Mouse (Mus musculus) bone marrow macrophage, adult 2 months (primary cell): ENCODE measurements at regions not wholly inside any gene's neighbourhood (a gene's known extent, or its start where the extent isn't known, plus 50 kb on each side); places are given as distances from the start of the nearest gene placed in this dataset.

Source experiments
- CTCF ChIP-seq: IDR thresholded peaks from 2 replicates; pipeline ENCODE4 v1.5.1; 2012; ENCODE audit warnings: low read depth, mild to moderate bottlenecking, low read length, moderate library complexity
- POLR2A ChIP-seq: IDR thresholded peaks from 2 replicates; pipeline ENCODE4 v1.6.1; 2012; ENCODE audit warnings: mild to moderate bottlenecking, low read depth, low read length, borderline replicate concordance

DNA sequence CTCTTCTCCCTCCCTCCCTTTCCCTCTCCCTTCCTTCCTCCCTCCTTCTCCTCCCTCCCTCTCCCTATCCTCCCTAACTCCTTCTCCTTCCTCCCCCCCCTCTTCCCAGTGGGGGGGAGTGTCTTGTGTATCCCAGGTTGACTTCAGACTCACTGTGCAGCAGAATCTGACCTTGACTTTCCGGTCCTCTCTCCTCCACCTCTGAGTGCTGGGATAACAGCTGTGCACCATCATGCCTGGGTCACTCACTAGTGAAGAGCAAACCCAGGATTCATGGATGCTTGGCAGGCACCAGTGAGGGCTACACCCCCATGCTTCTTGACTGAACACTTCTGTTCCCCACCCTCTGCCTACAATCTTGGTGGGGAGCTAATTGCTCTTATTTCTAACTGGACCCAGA, 56.2 kb upstream of the Zfp644 start:
- TF ChIP-seq POLR2A (no peak), CTCF (no peak)
